Mouse (Mus musculus): ENCODE data around the gene Phykpl. TPM values are rescaled to one million over a fixed set of nuclear protein-coding genes. Genes with fewer than 3 reads are reported as not detected.

Gene Phykpl
- total RNA-seq, 1 experiment from 2014 or later: 16.1 TPM

DNA sequence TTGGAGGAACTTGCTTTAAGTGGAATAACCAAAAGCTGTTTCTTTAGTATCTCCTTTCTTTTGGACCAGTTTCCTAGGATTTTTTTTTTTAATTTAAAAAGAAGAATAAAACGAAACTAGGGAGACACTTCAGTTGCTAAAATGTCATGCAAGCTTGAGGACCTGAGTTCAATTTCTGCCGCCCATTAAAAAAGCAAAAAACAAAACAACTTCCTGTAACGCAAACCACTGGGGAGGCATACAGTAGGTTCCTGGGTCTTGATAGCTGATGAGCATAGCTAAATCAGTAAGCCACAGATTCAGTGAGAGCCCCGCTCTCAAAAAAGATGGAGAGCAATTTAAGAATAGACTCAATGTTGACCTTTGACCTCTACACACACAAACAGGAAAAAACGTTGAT, 53.9 kb downstream of the Phykpl start:
- no peak for ATAC-seq (replicated peaks; ENCODE audit: low read depth, poor library complexity, severe bottlenecking)

GRCm38 (mm10) chr11:51640748-51641147, 56.2 kb downstream of the Phykpl start:
- ATAC-seq (replicated peaks; ENCODE audit: low read depth, poor library complexity, severe bottlenecking): no peak

GRCm38 (mm10) chr11:51643202-51643601, 58.6 kb downstream of the Phykpl start:
- no peak for ATAC-seq (replicated peaks; ENCODE audit: low read depth, poor library complexity, severe bottlenecking)

DNA sequence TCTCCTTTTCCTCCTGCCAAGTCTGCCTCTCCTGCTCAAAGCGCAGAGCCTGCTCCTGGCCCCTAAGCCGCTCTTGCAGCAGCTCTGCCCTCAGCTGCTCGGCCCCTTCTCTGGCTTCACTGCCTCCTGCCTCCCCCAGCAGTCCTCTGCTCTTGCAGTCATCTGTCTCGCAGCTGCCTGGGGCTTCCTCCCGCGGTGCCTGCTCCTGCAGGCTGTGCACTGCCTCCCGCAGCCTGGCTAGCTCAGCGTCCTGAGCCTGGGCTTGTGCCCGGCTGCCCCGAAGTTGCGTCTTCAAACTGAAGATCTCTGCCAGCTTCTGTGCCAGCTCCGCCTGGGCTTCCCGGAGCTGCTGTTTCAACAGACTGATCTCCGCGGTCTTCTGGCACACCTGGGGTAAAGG, 59.2 kb downstream of the Phykpl start:
- ATAC-seq (replicated peaks; ENCODE audit: low read depth, poor library complexity, severe bottlenecking): peak; percentile 42

GRCm38 (mm10) chr11:51644217-51644616, 59.7 kb downstream of the Phykpl start:
- peak; percentile 84 for ATAC-seq (replicated peaks; ENCODE audit: low read depth, poor library complexity, severe bottlenecking)

DNA sequence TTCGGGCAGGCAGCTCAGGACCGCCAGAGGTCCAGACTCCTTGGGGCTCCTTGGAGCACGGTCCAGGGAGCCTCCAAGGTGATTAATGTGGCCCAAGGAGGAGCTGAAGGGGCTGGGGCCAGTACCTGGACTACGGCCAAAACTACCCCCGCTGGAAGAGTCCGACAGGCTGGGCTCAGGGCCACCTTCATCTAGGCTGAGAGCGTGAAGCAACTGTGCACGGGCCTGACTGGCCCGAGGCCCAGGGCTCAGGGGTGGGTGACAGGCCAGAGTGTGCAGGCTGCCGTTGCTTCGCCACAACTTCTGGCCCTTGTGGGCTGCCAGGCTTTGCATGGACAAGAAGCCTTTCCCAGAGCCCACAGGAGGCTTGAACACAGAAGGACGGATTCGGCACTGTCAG, 60.7 kb downstream of the Phykpl start:
- ATAC-seq (replicated peaks; ENCODE audit: low read depth, poor library complexity, severe bottlenecking): no peak

DNA sequence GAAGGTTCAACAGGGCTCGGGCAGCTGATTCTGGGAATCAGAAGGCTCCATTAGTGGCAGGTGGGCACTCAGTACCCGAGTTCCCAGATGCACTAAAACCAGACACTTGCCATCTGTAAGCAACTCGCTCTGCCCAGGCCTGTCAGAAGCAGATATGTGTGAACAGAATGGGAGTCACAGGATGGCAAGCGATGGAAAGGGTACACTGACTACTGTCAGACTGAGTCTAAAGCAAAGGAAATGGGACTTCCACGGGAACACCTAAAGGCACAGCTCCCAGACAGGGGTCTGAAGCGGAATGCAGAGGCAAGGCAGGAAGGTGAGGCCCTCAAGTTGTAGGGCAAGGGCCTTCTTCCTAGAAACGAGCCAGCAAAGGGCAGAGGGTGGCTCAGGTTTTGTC, 61.7 kb downstream of the Phykpl start:
- no peak for ATAC-seq (replicated peaks; ENCODE audit: low read depth, poor library complexity, severe bottlenecking)

DNA sequence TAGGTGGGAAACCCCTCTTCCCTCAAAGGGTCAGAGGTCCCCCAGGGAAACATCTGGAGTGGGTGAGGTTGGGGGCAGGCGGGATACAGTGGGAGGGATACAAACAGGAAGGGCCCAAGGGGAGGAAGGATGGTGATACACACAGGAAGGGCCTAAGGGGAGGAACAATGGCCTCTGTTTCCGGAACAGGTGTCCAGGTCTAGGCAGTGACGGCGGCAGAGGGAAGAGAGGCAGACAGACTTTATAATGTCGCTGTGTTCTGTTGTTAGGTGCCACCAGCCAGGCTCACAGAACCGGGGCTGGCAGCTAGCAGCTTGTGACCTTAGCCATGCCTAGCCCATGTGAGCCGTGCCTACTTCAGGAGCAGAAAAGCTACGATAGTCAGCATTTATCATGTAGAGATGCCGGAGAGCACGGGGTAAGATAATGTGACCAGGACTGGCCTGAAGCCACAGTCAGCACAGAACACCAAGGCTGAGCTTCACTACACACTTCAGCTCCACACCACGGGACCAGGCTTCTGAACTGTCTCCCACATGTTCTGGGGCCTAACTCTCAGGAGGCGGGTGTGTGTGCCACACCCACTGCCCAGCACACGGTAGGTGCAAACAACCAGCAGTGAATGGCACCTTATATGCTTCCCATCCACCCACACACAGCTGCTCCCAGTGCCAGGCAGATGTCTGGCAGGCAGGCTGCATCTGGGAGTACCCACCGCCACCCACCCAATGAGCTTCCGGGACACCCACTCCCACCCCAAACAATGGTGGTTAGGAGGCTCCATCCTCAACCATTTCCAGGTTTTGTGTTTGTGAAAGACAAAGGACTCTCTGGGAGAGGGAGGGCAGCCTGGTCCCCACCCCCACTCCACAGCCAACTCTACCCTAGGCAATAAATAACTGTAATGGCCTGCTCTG, 62.5 kb downstream of the Phykpl start:
- ATAC-seq (replicated peaks; ENCODE audit: low read depth, poor library complexity, severe bottlenecking): no peak

- ATAC-seq (replicated peaks; ENCODE audit: low read depth, poor library complexity, severe bottlenecking): no peak
Observed at GRCm38 (mm10) chr11:51648566-51648965, 64.0 kb downstream of the Phykpl start.

DNA sequence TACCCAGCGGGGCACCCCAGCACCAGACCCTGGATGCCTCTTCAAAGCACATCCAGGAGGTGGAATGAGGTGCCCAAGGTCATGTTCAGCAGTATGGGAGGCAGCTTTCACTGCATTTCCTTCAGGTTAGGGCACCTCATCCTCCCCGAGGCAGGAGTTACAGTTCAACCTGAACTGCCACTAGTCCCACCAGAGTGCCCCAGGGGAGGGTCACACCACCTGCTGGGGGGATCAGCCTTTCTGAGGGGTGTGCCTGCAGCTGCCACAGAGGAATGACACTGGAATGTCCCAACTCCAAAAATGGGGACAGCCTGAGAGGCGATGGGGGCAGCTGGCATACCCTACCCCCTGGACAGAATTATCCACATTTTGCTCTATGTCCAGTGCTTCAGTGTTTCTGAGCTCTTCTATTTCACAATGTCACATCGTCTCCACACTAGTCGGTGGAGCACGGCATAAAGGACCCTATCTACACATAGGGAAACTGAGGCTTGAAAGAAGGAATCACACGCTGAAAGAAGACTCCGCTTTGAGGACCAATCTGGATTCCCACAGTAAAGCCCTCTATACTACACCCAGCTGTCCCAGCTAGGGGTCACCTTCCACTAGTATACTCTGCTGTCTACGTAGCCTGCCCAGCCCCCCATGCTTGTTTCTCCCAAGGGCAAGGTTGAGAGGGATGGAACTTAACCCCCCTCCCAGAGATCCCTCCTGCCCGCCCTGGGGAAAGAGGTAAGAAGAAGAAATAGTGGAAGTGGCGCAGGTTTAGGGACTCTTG, 64.7 kb downstream of the Phykpl start:
- ATAC-seq (replicated peaks; ENCODE audit: low read depth, poor library complexity, severe bottlenecking): no peak

DNA sequence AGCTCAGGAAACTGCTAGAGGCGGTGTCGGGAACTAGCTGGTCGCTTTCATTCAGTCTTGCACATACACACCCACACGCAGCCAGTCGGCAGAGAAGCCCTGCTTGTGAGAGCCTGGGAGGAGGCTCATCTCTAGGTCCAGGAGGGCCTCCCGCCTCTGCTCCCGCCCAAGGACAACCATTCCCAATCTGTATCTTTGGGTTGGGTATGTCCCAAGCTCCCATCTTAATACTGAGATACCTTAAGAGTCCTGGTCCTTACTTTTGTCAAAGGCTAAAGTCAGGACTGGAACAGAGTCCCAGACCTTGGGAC, 65.3 kb downstream of the Phykpl start:
- peak; percentile 33; the same call in 1 of the 2 replicates for ATAC-seq (replicated peaks; ENCODE audit: low read depth, poor library complexity, severe bottlenecking)

DNA sequence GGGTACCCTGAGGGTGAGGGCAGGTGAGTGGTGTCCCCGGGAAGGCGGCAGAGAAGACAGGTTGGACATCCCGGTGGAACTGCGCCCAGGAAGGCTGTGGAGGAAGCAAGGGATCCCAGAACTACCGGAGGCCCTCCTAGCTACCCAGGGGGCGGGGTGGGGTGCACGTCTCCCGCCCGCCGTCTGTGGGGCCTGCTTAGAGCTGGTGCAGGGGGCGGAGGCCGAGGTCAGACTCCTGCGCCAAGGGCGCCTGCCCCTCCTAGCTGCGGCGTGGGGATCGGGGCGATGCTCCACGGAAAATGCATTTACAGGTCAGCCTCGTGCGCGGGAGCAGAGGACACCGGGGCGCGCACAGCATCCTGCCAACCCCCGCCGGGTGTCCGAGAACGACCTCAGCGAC, 65.7 kb downstream of the Phykpl start:
- ATAC-seq (replicated peaks; ENCODE audit: low read depth, poor library complexity, severe bottlenecking): 0 out of 2 replicates have a peak, but pooled peaks have one; percentile 10

DNA sequence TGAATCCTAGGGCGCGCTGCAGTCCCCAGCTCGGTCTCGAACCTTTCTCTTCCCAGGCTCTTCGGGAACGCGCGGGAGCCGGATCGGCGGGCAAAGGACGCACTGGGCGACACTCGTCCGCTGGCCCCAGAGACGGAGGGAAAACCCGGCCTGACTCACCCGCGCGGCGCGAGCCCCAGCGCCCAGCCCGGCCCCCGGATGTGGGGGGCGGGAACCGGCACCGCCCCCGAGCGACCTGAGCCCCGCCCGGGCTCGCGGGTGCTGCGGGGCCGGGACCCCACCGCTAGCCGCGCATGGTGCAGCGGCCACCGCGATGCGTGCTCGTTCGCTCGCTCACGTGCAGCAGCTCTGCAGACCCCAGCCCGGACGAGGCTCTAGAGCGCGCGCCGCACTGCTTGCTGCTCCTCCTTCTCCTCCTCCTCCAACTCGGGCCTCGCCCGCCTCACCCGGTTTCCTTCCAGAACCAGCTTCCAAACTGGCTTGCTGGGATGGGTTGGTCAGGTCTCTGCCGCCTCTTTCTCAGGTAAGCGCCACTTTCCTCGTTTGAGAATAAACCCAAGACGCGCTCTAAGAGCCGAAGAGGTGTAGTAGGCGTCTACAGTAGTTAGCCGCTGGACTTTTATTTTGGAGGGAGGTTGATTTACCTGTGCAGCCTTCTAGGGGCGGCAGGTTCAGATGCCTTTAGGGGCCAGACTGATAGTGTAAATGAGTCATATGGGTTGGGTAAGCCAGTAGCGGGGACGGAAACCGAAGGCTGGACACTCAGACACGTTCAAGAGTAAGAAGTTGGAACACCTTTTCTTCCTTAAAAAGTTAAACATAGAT, 66.3 kb downstream of the Phykpl start, which contains the start of the genes N4bp3 and D930048N14Rik:
N4bp3 (minus strand) TSS at position 152 of the 825 bp plus-strand sequence.
D930048N14Rik (plus strand) TSS at position 264 of the 825 bp plus-strand sequence.
- ATAC-seq (replicated peaks; ENCODE audit: low read depth, poor library complexity, severe bottlenecking): peak; percentile 48

DNA sequence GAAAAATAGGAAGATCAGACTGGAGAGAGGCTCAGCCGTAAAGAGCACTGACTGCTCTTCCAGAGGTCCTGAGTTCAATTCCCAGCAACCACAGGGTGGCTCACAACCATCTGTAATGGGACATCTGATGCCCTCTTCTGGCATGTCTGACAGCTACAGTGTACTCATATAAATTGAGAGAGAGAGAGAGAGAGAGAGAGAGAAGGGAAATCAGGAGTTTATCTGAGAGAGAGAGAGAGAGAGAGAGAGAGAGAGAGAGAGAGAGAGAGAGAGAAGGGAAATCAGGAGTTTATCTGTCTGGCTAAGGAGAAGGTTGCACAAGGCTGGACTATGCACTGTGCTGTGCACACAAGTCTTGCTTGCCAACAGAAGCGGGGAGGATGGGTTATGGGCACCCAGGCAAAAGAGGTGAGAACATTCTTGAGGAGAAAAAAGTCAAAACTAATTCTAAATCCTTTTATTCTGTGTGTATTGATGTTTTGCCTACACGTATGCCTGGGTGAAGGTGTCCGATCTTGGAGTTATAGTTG, 68.4 kb downstream of the Phykpl start:
- no peak for ATAC-seq (replicated peaks; ENCODE audit: low read depth, poor library complexity, severe bottlenecking)

DNA sequence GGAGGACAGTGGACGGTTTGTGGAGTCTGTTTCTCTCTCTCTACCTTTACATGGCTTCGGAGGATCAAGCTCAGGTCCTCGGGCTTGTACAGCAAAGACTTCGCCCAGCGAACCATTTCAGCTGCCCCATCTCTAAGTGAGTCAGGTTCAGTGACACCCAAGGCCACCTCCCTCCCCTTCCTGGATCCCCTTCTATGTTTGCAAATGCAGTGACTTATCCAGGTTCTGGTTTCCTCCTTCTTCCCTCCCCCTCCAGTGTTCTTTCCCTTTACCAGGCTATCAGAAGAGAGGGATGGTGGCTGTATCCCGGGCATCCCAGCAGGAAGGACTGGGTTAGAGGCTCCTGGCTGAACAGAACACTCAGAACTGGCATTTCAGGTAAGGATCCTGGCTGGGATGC, 69.2 kb downstream of the Phykpl start:
- no peak for ATAC-seq (replicated peaks; ENCODE audit: low read depth, poor library complexity, severe bottlenecking)

Other genes with a start within 250 kb of the Phykpl start
- 1,082 and 1,177 TPM in 2 replicates for gene Hnrnpab, start 22.1 kb downstream of the Phykpl start, total RNA-seq (2017)
- gene Nhp2, start 35.0 kb downstream of the Phykpl start, total RNA-seq (2017): 115 and 170 TPM in 2 replicates
- 15.5 and 15.8 TPM in 2 replicates for gene Rmnd5b, start 51.1 kb downstream of the Phykpl start, total RNA-seq (2017)
- 4.3 and 4.6 TPM in 2 replicates for gene N4bp3, start 66.1 kb downstream of the Phykpl start, total RNA-seq (2017)
- 0.05 TPM in 1 of 2 replicates, not detected in the other for gene D930048N14Rik, start 66.2 kb downstream of the Phykpl start, total RNA-seq (2017)
- gene 0610009B22Rik, start 104.1 kb downstream of the Phykpl start, total RNA-seq (2017): 8.6 and 18.2 TPM in 2 replicates
- 10.4 and 11.0 TPM in 2 replicates for gene Sec24a, start 178.9 kb downstream of the Phykpl start, total RNA-seq (2017)
- 48.7 and 61.4 TPM in 2 replicates for gene Sar1b, start 178.9 kb downstream of the Phykpl start, total RNA-seq (2017)

Measured in common myeloid progenitor, adult 5-6 weeks (primary cell).